Mouse (Mus musculus) embryo, embryonic 9.5 days (tissue): ENCODE results near the gene Ddc.

Experiments used
- DNase-seq: peaks from one replicate; pipeline ENCODE4 v3.0.0-alpha.2; 2017; ENCODE audit errors: extremely low spot score

Gene Ddc

GRCm38 (mm10) chr11:11877891-11878277 is 20.1 kb downstream of the Ddc start:
- DNase-seq: peak; percentile 60

- no peak for DNase-seq
These were observed 21.6 kb downstream of the Ddc start for GRCm38 (mm10) chr11:11876366-11876765.

GRCm38 (mm10) chr11:11875230-11875629 is 22.7 kb downstream of the Ddc start:
- no peak for DNase-seq

- no peak for DNase-seq
These were observed 24.7 kb downstream of the Ddc start for GRCm38 (mm10) chr11:11873023-11873908.

GRCm38 (mm10) chr11:11872140-11872795 is 25.7 kb downstream of the Ddc start:
- DNase-seq: no peak

GRCm38 (mm10) chr11:11871197-11871813 is 26.6 kb downstream of the Ddc start:
- DNase-seq: no peak

- peak; percentile 76 for DNase-seq
These were observed 29.9 kb downstream of the Ddc start for GRCm38 (mm10) chr11:11867971-11868481.

- no peak for DNase-seq
These were observed 31.2 kb downstream of the Ddc start for GRCm38 (mm10) chr11:11866696-11867095.

GRCm38 (mm10) chr11:11865128-11865527 is 32.8 kb downstream of the Ddc start:
- no peak for DNase-seq

- no peak for DNase-seq
These were observed 33.4 kb downstream of the Ddc start for GRCm38 (mm10) chr11:11864446-11865101.

GRCm38 (mm10) chr11:11862502-11862901 is 35.4 kb downstream of the Ddc start:
- no peak for DNase-seq

- DNase-seq: no peak
These were observed 41.0 kb downstream of the Ddc start for GRCm38 (mm10) chr11:11856959-11857358.

- DNase-seq: no peak
These were observed 42.2 kb downstream of the Ddc start for GRCm38 (mm10) chr11:11855685-11856131.

- DNase-seq: peak; percentile 64
These were observed 42.8 kb downstream of the Ddc start for GRCm38 (mm10) chr11:11855061-11855672.

GRCm38 (mm10) chr11:11853731-11854461 is 44.0 kb downstream of the Ddc start:
- no peak for DNase-seq

GRCm38 (mm10) chr11:11851957-11852505 is 45.9 kb downstream of the Ddc start:
- no peak for DNase-seq

- DNase-seq: no peak
These were observed 47.3 kb downstream of the Ddc start for GRCm38 (mm10) chr11:11850476-11851267.

GRCm38 (mm10) chr11:11849513-11850311 is 48.2 kb downstream of the Ddc start:
- no peak for DNase-seq

- no peak for DNase-seq
These were observed 49.5 kb downstream of the Ddc start for GRCm38 (mm10) chr11:11848467-11848866.
